Mouse (Mus musculus) common myeloid progenitor, adult 5-6 weeks (primary cell): Measurements from ENCODE around the gene Kndc1. TPM values are rescaled to one million over a fixed set of nuclear protein-coding genes. Genes with fewer than 3 reads are reported as not detected.

Source experiments
- ATAC-seq: replicated peaks from 2 replicates; pipeline ENCODE4 v1.8.0; 2016; ENCODE audit warnings: low read depth, mild to moderate bottlenecking, moderate TSS enrichment, inconsistent platforms; ENCODE audit not compliant: poor library complexity, severe bottlenecking
- total RNA-seq: library from RNA; stranded (forward); fragments of 200-1000, 187-1606 nt; gene quantifications from 2 replicates; pipeline ENCODE4 v1.2.3, GENCODE M21; 2017

Gene Kndc1
- total RNA-seq, result not detected in 2 replicates

DNA sequence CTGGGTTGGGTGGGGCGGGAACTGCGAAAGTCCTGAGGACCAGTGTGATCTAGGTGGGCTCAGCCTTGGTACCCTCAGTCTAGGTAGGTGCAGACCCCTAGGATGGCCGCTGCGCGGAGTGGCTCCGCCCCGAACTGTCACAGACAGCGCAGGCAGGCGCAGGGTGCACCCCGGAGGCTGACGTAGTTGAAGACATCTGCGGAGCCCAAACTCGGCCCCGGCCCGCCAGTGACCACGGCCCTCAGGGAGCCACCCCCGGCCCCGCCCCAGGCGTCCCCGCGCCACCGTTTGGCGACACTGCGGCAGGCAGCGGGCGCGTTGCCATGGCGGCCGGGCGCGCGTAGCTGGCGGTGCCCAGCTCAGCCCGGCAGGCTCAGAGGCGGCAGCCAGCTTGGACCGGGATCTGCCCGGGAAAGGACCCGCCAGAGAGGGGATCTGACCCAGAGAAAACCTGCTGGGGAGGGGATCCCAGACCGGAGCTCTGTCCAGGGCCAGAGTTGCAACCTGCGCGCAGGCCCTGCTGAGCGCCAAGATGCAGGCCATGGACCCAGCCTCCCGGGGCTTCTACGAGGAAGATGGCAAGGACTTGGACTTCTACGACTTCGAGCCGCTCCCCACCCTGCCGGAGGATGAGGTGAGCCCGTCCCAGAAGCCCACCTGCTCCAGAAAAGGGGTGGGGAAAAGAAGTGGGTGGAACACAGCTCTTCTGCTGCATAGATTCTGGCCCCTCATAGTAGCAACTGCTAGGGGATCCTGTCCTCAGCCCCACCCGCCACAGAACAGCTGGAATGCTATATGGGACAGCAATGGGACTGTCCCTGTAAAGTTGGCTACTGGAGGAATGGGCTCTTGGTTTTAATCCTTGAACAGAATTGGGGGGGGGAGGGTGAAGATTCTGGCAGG lies at the start of gene Kndc1:
Gene Kndc1, plus strand, starts transcription at position 42 of the 903 bp plus-strand sequence.
- ATAC-seq, result no peak

DNA sequence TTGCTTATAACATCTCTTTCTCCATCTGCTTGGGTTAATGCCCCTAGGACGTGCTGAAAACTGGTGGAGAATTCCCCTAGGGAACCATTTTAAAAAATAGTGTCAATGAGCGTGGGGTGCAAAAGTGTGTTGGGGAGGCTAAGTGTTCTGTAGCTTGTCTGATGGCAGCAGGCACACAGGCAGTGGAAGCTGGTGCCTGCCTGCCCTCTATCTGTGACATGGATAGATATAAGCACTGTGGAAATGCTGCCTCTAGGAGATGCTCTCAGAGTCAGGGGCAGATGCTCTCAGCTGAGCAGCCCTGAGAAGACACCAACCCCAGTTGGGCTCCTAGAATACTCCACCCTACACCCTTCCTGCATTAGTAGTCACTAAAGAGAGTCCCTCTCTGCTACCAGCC lies 49.4 kb upstream of the Kndc1 start:
- no peak for ATAC-seq

DNA sequence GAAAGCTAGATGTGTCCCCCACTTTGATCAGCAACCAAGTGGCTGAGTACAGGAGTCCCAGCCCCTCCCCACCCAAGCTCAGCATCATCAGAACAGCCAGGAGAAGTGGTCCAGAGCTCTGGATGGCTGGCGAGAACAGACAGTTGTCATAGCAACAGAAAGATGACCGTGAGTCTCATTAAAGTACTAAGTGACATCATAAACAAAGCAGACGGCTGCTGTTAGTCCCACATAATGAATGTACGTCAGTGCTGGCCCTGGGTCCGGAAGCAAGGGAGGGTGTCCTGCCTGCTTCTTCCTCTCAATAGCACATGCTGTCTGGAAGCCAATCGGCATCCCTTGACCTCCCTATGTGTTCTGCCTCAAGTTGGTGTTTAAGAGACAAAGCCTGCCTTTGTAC lies 44.3 kb upstream of the Kndc1 start:
- no peak for ATAC-seq

DNA sequence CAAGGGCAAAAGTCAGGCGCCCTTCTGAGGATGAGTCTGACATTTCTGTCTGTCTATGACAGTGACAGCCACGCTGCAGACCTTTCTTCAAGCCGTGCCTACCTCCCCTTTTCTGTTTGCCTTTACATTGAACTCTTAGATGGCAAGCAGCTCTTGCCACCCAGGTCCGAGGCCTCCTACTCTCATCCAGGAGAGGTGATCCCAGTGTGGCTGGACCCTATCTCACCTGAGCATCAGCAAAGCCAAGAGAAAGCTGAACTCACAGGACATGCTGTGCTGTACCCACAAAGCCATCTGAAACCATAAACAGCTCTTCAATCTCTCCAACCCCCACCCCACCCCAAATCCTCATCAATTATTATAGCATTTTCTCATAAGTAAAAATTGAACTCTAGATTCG lies 43.8 kb upstream of the Kndc1 start:
- no peak for ATAC-seq

DNA sequence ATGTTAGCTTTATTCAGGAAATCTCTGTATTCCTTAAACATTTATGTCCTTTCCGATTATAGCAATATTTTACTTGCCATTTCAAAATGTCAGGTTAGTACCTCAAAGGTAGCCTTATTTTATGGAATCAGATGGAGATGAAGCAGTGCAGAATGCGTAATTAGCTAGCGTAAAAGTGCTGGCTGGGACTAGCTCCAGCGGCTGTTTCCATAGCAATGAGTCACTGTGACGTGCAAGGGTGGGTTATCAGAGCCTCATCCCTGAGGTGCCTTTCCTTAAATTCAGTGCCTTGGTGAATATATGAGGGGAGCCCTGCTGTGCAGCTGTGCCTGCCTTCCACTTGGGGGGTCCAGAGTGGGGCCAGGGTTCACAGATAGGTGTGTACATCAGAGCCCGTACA lies 43.4 kb upstream of the Kndc1 start:
- no peak for ATAC-seq

DNA sequence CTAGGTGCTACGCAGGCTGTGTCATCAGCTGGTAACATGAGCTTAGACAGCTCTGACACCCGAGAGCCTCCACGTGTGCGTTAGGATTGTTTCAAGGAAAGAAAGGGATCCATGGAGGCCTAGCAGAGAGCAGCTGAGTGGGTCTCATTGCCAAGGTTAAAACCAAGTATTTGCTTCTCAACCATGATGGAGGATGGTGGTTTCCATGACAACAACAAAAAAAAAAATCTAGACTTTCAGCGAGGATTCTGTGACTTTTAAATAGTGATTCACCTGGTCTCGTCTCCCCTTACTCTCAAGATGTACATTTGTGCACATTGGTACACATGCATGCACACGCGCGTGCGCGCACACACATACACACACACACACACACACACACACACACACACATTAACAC lies 39.2 kb upstream of the Kndc1 start:
- ATAC-seq, result no peak

DNA sequence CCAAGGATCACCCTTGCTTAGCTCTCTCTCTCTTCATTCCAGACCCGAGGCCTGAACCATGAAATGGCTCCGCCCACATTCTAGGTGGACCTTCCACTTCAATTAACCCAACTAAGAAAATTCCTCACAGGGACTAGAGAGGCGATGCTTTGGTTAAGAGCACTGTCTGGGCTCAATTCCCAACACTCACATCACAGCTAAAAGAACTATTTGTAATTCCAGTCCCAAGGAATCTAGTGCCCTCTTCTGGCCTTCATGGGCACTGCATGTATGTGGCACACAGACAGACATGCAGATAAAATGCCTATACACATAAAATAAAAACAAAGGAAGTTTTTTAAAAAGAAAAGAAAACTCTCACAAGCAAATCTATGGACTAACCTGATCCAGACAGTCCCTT lies 33.1 kb upstream of the Kndc1 start:
- no peak; the same call in 1 of the 2 replicates for ATAC-seq

DNA sequence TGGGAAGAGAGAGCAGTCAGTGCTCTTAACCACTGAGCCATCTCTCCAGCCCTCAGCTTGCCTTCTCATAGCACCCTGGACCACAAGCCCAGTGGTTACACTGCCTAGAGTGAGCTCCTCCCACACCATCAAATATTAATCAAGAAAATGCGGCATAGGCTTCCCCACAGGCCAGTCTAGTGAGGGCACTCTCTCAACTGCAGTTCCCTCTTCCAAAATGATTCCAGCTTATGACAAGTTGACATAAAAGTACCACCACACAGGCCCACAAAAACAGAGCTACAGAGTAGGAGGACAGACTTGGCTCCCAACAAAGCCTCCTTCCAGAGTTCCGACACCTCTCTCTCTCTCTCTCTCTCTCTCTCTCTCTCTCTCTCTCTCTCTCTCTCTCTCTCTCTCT lies 31.4 kb upstream of the Kndc1 start:
- no peak for ATAC-seq

DNA sequence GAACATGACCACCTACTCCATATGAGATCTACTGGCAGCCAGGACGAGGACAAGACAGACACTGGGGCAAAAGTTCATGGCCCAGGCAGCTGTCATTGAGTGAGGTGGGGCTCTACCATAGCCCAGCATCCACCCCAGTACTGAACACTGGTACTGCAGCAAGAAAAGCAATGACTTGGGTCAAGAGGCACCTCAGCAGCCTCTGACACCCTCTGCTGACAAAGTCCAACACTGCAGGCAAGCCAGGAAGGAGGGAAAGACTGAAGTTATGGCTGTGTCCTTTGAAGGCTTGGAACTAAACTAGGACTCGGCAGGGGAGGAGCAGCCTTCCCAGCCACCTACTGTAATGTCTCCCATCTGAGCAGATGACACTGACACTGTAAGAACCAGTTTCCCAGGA lies 30.2 kb upstream of the Kndc1 start:
- ATAC-seq, result no peak

DNA sequence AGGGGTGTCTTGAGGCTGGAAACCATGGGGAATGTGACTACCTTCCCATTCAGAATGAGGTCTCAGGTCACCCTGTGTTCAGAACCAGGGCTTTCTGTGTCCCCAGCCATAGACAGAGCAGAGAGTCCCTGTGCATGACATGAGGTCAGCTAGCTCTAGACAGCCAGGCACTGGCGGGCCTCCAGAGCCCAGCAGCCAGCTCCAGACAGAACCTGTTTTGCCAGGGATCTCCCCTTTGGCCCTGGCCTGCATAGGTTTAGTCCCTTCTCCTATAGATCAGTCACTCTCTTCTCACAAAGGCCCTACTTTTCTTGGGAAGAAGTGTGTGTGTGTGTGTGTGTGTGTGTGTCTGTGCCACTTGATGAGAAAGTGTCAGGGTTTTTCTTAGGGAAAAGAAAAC lies 29.6 kb upstream of the Kndc1 start:
- ATAC-seq, result no peak

DNA sequence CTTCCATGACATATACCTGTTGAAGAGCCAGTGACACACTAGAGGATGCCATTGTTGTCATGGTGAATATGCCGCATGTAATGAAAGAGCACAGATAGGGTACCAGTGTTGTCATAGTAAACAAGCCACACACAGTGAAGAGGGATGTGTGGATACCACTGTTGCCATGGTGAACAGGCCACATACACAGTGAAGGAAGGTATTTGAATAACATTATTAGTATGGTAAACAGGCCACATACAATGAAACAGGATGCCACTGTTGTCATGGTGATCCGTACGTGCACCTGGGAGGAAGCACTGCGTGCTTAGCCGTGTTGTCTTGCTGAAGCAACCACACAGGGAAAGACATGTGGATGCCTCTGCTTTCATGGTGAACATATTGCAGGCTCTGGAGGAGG lies 23.5 kb upstream of the Kndc1 start:
- no peak for ATAC-seq

DNA sequence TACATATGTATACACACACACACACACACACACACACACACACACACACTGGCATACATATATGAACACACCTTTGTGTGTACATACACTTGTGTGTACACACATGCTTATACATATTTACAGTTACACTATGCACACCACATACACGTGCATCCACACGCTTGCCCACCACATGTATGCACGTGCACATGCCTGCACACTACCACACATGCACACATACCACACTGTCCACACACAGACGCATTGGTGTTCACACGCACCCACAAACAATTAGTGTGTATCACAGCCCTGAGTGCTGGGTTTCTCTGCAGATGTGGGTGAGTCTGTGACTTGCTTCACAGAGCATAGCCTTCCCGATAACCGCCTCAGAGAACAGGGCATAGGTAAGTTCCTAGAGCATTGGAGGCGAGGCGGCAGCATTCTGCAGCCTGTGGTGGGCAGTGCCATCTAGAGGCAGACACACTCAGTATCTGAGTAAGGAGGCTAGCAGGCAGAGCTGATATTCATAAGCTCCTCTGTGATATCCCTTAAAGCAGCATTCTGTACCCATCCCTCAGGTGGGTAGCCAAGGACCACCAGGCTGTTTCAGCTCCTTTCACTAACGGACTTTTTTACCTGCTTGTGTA lies 17.2 kb upstream of the Kndc1 start:
- ATAC-seq, result no peak; the same call in 1 of the 2 replicates

DNA sequence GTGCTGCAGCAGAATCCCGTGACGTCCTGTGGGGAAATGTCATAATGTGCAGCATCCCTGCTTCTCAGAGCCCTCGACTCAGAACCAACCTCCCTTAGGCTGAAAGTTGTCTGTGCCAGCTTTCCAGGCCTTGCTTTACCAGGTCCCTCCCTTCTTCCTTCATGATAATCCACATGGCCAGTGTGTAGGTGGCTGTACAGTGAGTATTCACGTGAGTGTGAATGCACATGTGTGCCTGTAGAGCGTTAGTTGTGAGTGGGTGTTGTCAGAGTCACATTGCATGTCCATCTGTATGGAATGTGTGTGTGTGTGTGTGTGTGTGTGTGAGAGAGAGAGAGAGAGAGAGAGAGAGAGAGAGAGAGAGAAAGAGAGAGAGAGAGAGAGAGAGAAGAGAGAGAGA lies 16.4 kb upstream of the Kndc1 start:
- no peak for ATAC-seq

DNA sequence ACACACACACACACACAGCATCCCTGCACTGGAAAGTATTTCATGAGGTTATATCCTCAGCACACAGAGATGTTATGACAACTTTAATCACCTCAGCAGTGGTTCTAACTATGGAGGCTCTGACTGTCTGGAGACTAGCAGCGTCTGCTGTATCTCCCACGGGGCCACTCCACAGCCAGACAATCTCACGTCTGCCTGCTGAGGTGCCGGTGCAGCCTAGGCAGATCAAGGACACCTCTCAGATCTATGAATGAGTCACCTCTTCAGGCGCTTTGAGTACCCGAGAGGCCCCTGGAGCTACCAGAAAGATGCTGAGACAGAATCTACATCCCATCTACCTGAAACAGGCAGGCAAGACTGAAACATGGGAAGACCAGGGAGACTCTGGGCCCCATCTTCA lies 15.9 kb upstream of the Kndc1 start:
- no peak for ATAC-seq

DNA sequence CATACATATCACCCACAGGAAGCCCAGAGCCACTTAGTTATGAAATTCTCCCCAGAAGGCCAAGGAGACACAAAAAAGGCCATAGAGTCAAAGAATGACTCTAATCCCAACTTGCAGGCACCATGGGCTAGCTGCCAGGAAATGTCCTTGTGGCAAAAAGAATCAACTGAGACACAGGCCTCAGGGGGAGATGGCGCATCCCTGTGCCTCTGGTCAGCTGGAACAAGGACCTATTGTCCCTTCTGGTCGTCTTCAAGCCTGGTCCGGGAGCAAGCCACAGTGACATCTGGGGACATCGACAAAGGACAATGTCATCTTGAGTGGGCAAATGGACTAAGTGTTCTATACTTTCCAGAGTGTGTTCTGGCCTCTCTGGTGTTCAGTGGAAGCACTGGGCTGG lies 11.0 kb upstream of the Kndc1 start:
- ATAC-seq, result no peak

DNA sequence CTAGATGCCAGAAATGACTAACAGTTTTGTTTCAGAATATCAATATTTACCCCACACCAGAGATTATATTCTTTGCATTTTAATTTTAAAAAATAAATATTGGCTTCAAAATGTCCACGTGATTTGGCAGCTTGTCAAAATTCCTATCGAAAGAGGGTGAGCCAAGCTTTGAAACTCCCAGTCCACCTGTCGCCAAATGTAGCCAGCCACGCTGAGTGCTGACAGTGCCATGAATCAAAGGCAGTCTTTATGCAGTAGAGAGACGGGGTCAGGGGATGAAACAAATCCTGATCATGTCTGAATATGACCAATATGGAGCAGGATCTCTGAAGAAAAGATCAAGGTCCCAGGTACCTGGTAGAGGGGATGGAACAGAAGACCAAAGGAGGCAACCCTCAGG lies 2.7 kb upstream of the Kndc1 start:
- no peak for ATAC-seq

DNA sequence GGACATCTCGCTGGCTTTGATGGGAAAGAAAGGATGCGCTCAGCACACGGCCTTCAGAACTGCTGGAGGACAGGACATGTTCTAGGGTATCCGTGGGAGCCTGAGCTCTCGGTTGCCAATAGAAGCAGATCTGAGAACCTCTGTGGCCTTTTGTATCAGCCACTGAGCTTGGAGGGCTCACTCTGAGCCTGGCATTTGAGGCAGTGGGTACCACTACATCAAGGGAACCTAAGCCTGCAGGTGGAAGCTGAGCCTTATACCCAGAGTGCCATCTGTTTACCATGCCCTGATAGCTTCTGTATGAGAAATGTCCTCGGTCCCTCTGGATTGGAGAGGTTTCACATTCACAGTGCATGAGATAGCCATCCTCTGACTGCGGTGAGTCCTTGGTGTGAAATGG lies 1.8 kb downstream of the Kndc1 start:
- no peak for ATAC-seq

DNA sequence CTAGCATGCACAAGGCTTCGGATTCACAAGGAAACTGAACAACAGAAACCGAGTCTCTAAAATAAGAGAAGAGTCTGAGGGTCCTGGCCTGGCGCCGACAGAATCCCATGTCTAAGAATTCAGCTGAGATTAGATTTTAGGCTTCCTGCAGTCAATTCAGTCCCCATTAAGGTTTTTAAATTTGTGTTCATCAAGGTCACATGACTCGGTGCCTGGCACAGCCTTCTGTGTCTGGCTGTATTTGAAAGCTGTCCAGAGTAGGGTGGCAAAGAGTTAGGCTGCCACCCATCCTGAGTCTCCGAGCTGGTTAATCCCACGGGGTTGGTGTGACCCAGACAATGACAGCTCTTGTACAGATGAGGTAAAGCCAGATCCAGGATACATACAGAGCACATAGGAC lies 2.3 kb downstream of the Kndc1 start:
- no peak for ATAC-seq

DNA sequence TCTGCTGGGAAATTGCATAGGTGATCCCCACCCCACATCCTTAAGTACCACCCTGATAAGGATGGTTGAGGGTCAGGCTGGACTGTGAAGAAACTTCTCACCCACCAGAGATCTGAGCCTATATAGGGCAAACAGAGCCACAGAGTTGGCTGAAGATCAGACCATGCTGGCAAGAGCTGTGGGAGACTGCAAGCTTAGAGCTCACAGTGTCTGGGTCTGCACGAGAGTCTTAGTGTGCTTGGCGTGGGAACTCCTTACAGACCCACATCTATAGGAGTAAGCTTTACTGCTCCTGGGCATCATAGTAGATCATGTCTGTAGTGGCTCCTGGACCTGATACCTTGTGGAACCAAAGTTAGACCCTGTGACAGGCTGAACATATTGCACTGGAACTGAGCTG lies 4.1 kb downstream of the Kndc1 start:
- ATAC-seq, result no peak

DNA sequence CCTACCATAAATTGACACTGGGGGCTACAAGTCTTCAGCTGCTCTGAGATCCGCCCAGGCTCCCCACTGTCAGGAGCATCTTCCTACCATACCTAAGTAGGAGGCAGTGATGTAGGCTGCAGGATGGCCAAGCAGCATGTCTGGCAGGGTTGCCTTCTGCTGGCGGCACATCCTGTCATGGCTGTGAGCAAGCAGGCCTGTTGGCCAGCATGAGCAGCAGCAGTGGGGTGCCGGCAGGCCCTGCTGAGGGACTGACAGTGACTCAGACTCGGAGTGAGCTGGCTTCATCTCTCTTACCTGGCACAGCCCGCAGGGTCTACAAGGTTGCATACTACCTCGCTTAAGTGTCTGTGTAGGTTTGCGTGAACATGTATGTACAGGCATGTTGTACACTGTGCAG lies 5.0 kb downstream of the Kndc1 start:
- no peak for ATAC-seq

DNA sequence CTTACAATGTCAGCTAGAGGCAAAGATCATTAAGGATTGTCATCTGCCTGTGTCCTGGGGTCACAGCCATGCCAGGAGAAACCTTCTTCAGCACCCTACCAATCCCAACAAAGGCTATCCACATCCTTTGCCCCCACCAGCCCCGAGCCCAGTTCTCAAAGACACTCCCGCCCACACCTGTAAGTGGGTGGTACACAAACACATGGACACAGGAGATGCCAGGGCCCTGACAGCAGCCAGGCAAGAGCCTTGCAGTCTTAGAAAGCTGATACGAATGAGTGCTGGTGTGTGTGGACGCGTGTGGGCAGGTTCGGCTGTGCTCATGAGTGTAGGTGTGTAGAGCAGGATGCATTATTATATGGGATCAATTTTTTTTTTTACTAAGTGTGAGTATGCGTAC lies 6.0 kb downstream of the Kndc1 start:
- no peak for ATAC-seq

DNA sequence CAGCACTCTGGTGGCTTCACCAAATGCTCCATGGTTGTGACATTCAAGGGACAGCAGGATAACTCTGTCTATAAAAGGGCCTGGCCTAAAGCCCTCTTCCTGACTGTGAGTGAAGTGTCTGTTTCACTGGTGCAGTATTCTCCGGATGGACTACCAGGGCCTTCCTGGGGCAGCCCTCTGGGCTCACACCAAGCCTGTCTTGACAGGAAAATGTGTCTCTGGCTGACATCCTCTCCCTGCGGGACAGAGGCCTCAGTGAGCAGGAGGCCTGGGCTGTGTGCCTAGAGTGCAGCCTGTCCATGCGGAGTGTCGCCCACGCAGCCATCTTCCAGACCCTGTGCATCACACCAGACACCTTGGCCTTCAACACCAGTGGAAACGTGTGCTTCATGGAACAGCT lies 6.4 kb downstream of the Kndc1 start:
- no peak for ATAC-seq
